Mouse (Mus musculus) MEL (cell line): ENCODE measurements around the gene Isx.

Source experiments
- CHD2 ChIP-seq: IDR thresholded peaks from 2 replicates; pipeline ENCODE4 v1.6.1; 2011; ENCODE audit warnings: low read length, improper control_type of control experiment
- CTCF ChIP-seq, 3 experiments: IDR thresholded peaks in 2 of 3; conservative IDR thresholded peaks in 1 of 3; 2 replicates each; pipeline ENCODE4 v1.5.1; 2011 to 2012; ENCODE audit warnings: low read length in 3 of 3, low read depth in 2 of 3, mild to moderate bottlenecking in 2 of 3, improper control_type of control experiment in 1 of 3, inconsistent platforms in 1 of 3, mixed read lengths in 1 of 3, moderate library complexity in 1 of 3; ENCODE audit not compliant: control insufficient read depth in 1 of 3, insufficient read depth in 1 of 3, poor library complexity in 1 of 3, severe bottlenecking in 1 of 3
- JUND ChIP-seq: IDR thresholded peaks from 2 replicates; pipeline ENCODE4 v1.6.1; 2011; ENCODE audit warnings: low read depth, mild to moderate bottlenecking, improper control_type of control experiment, low read length
- KAT2A ChIP-seq: conservative IDR thresholded peaks from 2 replicates; pipeline ENCODE4 v1.6.1; 2012; ENCODE audit warnings: low read depth, low read length, improper control_type of control experiment, inconsistent platforms
- MEF2A ChIP-seq: IDR thresholded peaks from 2 replicates; pipeline ENCODE4 v1.6.1; 2014; ENCODE audit warnings: low read depth, mild to moderate bottlenecking, inconsistent platforms, low read length, improper control_type of control experiment; ENCODE audit not compliant: poor library complexity, insufficient replicate concordance, severe bottlenecking; ENCODE audit errors: extremely low read depth
- POLR2A ChIP-seq, 2 experiments: IDR thresholded peaks; 2 replicates each; pipeline ENCODE4 v1.6.1; 2011 to 2012; ENCODE audit warnings: low read length in 2 of 2, mild to moderate bottlenecking in 2 of 2, control low read depth in 1 of 2, improper control_type of control experiment in 1 of 2, low read depth in 1 of 2, moderate library complexity in 1 of 2; ENCODE audit not compliant: control insufficient read depth in 1 of 2, insufficient read depth in 1 of 2, poor library complexity in 1 of 2
- UBTF ChIP-seq: IDR thresholded peaks from 2 replicates; pipeline ENCODE4 v1.6.1; 2012; ENCODE audit warnings: low read depth, mild to moderate bottlenecking, inconsistent platforms, low read length, improper control_type of control experiment, moderate library complexity, borderline replicate concordance; ENCODE audit not compliant: insufficient read depth

GRCm38 (mm10) chr8:74899796-74900195 is 26.8 kb downstream of the Isx start:
- TF ChIP-seq POLR2A (IDR thresholded peaks at IDR 0.05; ENCODE audit: control insufficient read depth in 1 of 2, insufficient read depth in 1 of 2, low read depth in 1 of 2, low read length in 2 of 2, poor library complexity in 1 of 2) (no peak), CHD2 (no peak), UBTF (no peak), KAT2A (no peak), CTCF (IDR thresholded peaks at IDR 0.05 in 2 of 3, conservative IDR thresholded peaks at IDR 0.05 in 1 of 3; ENCODE audit: control insufficient read depth in 1 of 3, insufficient read depth in 1 of 3, low read depth in 2 of 3, low read length in 3 of 3, poor library complexity in 1 of 3, severe bottlenecking in 1 of 3) (no peak), JUND (no peak), MEF2A (no peak)
